Comparison of ENCODE assay signal across 8 mouse cellular contexts in the genomic region with DNA sequence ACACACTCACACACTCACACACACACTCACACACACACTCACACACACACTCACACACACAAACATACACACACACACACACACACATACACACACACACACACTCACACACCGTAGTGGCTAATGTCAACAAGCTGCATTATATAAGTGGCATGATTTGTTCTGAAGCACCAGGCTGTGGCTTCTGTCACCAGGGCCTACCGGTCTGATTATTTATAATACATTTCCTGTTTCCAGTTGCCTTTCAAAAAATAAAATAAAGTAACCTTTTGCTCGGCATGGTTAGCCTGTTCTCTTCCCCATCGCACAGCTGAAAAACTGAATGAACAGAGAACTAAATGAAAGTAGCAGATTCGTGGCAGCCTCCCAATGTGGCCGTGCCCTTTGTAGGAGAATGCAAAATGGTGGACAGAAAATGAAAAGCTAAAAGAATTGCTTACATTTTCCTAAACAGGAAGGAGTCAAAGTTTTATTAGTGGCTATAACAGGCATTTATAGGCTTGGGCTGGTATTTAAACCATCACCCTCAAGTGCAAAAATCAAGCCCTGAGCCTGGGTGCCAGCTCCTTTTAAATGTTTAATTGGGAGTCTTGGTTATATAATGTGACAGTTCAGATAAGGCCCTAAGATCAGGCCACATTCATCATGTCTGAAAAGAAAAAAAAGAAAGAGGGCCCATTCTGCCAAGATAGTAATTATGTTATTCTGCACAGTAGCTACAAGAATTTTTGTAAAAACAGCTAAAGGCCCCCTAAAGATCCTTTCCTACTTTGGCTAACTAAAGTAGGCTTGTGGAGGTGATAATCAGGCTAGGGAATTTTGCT. TPM values are rescaled to one million over a fixed set of nuclear protein-coding genes. Genes with fewer than 3 reads are reported as not detected.
DNase-seq lines count a peak whose midpoint lies in the region; ATAC-seq and TF ChIP-seq lines count a peak whose summit lies in the region.

No protein-coding gene starts in this region.

- H3K4me3 ChIP-seq in hindbrain, embryonic 13.5 days, result peak overlapping the region; percentile 88
- H3K4me3 ChIP-seq in limb, embryonic 15.5 days, result peak overlapping the region; percentile 69
- H3K4me3 ChIP-seq in stomach, postnatal 0 days (ENCODE audit: low read depth, low read length), result peak overlapping the region; percentile 76; the same call in 1 of the 2 replicates

- ATAC-seq in hindbrain, embryonic 13.5 days (ENCODE audit: low FRiP score), result no peak
- no peak for ATAC-seq in limb, embryonic 15.5 days (ENCODE audit: insufficient number of reproducible peaks, low FRiP score, low TSS enrichment, low read depth)
- ATAC-seq in stomach, postnatal 0 days (ENCODE audit: low FRiP score, low TSS enrichment), result no peak

- peaks cover 26% of the 10 kb centered on the region for H3K36me3 ChIP-seq in hindbrain, embryonic 13.5 days
- H3K36me3 ChIP-seq in limb, embryonic 15.5 days, result peaks cover 16% of the 10 kb centered on the region
- H3K36me3 ChIP-seq in stomach, postnatal 0 days (ENCODE audit: control insufficient read depth, insufficient read depth, low read length), result no peaks in the 10 kb centered on the region

- H3K9me3 ChIP-seq in hindbrain, embryonic 13.5 days, result no peaks in the 10 kb centered on the region
- H3K9me3 ChIP-seq in limb, embryonic 15.5 days, result no peaks in the 10 kb centered on the region
- H3K9me3 ChIP-seq in stomach, postnatal 0 days (ENCODE audit: control insufficient read depth, low read length), result no peaks in the 10 kb centered on the region

- H3K4me2 ChIP-seq in hindbrain, embryonic 13.5 days, result peak overlapping the region; percentile 86
- H3K4me2 ChIP-seq in limb, embryonic 15.5 days, result peak overlapping the region; percentile 76
- peak overlapping the region; percentile 90 for H3K4me2 ChIP-seq in stomach, postnatal 0 days (replicated peaks; ENCODE audit: low read depth)

- peak overlapping the region; percentile 98 for H3K9ac ChIP-seq in hindbrain, embryonic 13.5 days
- H3K9ac ChIP-seq in limb, embryonic 15.5 days, result peak overlapping the region; percentile 14; the same call in 1 of the 2 replicates
- H3K9ac ChIP-seq in stomach, postnatal 0 days (ENCODE audit: low read length), result no peak overlapping the region

- WGBS in hindbrain, embryonic 13.5 days, result 20% methylated on average over 6 of the region's 6 CpGs
- 15% methylated on average over 6 of the region's 6 CpGs for WGBS in limb, embryonic 15.5 days
- WGBS in stomach, postnatal 0 days, result 41% methylated on average over 6 of the region's 6 CpGs

- DNase-seq in embryo, embryonic 11 days, result peak; percentile 5
- no peak for DNase-seq in embryo, embryonic 10 days (ENCODE audit: low spot score)
- DNase-seq in brain, embryonic 14.5 days (ENCODE audit: low read depth), result peak; percentile 68
- no peak for DNase-seq in stomach, postnatal 0 days (ENCODE audit: low spot score)
- no peak for DNase-seq in right cerebral cortex, adult 18-20 months
- DNase-seq in cerebellum, adult 9-10 months, result no peak

- H3K27ac ChIP-seq in hindbrain, embryonic 13.5 days, result peak overlapping the region; percentile 99
- H3K27ac ChIP-seq in limb, embryonic 15.5 days, result no peak overlapping the region; the same call in 1 of the 2 replicates
- no peak overlapping the region for H3K27ac ChIP-seq in stomach, postnatal 0 days (replicated peaks)

- H3K27me3 ChIP-seq in hindbrain, embryonic 13.5 days, result no peaks in the 10 kb centered on the region
- no peaks in the 10 kb centered on the region for H3K27me3 ChIP-seq in limb, embryonic 15.5 days
- no peaks in the 10 kb centered on the region for H3K27me3 ChIP-seq in stomach, postnatal 0 days (ENCODE audit: control insufficient read depth, insufficient read depth, low read length)

- TF ChIP-seq EP300 in stomach, postnatal 0 days (optimal IDR thresholded peaks at IDR 0.05), result no peak

- no peak for TF ChIP-seq CTCF in brain, embryonic 14.5 days (IDR thresholded peaks at IDR 0.05; ENCODE audit: borderline replicate concordance, extremely low read depth, insufficient read depth, insufficient read length)
- TF ChIP-seq CTCF in stomach, postnatal 0 days (IDR thresholded peaks at IDR 0.05; ENCODE audit: low read depth), result no peak

- H3K4me1 ChIP-seq in hindbrain, embryonic 13.5 days (replicated peaks), result peaks cover 53% of the 10 kb centered on the region
- peaks cover 38% of the 10 kb centered on the region for H3K4me1 ChIP-seq in limb, embryonic 15.5 days
- H3K4me1 ChIP-seq in stomach, postnatal 0 days (replicated peaks; ENCODE audit: control insufficient read depth, insufficient read depth), result no peaks in the 10 kb centered on the region

- TF ChIP-seq POLR2A in brain, embryonic 14.5 days (IDR thresholded peaks at IDR 0.05; ENCODE audit: borderline replicate concordance, extremely low read depth, insufficient read depth, insufficient read length, poor library complexity, severe bottlenecking), result no peak

RNA-seq across cellular contexts. Expression of a gene that starts 4.4 kb away (rescaled TPM):
- 84.3 and 113 TPM in 2 replicates for polyA plus RNA-seq in brain, embryonic 14.5 days (2012; rRNA removed)
- 128 and 135 TPM in 2 replicates for polyA plus RNA-seq in hindbrain, embryonic 13.5 days (2015; fragmentation: Nextera tagmentation; extraction: Ambion mirVana)
- 51.7 and 55.5 TPM in 2 replicates for polyA plus RNA-seq in limb, embryonic 15.5 days (2015; fragmentation: Nextera tagmentation; extraction: Ambion mirVana)
- polyA plus RNA-seq in stomach, postnatal 0 days (2015; fragmentation: Nextera tagmentation; extraction: Ambion mirVana), result 9.2 and 9.9 TPM in 2 replicates

Comparison
In these comparisons a context has a peak if more than half of its experiments do, and no peak if none do; other contexts are left out.
1. DNase-seq: peak in embryo, embryonic 11 days (single experiment) and brain, embryonic 14.5 days (single experiment); none in embryo, embryonic 10 days (single experiment), stomach, postnatal 0 days (single experiment), right cerebral cortex, adult 18-20 months (single experiment) and cerebellum, adult 9-10 months (single experiment).
2. Peak in every context shown above with its lines, with median percentiles within 50 percentile points of each other: H3K4me2 ChIP-seq and H3K4me3 ChIP-seq.